Mouse (Mus musculus) gastrocnemius, postnatal 10 days (tissue): ENCODE measurements at regions not wholly inside any gene's neighbourhood (a gene's known extent, or its start where the extent isn't known, plus 50 kb on each side); places are given as distances from the start of the nearest gene placed in this dataset.

Source experiments
- DNase-seq: peaks from one replicate; pipeline ENCODE4 v3.0.0; 2021; ENCODE audit warnings: mixed read lengths

DNA sequence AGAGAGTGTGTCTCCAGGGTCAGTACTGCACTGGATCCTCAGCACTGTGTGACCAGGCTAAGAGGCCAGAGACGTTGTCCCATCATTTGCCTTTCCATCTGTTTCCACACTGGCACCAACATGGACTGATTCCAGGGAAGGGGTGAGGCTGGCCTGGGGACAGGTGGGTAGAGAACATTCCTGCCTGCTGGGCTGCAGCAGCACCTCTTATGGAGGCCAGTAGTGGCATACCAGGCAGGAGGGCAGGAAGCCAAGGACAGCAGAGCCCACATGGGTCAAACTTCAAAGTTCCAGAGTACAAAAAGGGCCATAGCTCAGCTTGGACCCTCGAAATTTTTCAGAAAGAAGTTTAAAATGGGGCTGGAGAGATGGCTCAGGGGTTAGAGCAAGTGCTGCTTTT, 115.4 kb upstream of the Ercc6l2 start:
- DNase-seq = no peak

DNA sequence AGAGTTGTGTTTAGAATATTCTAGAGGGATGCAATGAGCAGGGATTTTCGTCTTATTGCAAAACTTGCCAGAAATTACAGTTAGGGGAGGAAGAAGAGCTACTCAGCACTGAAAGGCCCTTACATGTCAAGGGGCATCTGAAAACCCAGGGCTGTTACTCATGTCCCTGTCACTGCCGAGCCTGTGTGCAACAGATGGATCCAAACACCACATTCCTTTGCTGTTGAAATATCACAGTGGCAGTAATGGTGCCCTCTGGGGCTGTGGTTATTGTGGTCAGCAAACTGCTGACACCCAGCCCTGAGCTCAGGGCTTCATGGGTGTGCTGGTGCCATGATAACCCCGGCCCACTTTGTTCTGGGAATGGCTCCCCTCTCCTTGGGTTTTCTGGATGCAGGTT, 114.3 kb upstream of the Ercc6l2 start:
- DNase-seq = no peak

DNA sequence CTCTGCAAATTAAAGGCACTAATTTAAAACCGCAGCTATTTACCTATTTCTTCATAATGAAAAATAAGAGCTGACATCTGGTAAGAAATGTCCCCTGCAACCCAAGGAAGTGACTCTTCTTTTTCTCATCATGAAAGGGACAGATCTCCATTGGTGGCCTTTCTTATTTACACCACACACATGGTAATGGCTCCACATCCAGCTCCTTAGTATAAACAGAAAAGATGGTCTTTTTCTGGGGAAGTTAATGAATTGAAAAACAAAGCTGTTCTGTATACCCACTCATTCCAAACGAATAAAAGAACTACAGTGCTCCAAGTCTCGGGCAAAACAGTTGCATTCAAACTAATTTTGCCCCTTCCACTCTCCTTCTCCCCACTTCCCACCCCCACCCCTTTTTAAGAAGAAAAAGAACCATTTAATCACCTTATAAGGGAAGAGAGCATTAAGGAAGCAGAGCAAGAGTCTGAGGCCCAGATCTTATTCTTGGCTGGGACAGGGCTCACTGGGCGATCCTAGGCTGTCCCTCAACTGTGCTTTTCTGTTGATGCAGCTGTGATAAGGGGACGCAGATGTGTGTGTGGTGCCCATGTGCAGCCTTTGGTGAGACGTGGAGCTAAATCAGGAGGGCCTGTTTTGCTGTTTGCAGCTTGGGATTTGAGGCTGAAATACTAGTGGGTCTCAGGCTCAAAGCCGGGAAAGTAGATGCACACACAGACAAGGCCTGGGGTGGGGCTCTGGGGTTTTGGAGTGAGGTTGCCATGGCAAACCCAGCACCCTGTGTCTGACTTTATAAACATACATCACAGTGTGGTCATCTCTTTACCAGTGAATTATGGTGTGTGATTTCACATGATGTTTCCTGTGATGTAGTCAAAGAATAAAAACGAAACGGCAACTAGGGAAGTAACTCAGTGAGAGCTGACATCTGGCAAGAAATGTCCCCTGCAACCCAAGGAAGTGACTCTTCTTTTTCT, 113.6 kb upstream of the Ercc6l2 start:
- no peak for DNase-seq

DNA sequence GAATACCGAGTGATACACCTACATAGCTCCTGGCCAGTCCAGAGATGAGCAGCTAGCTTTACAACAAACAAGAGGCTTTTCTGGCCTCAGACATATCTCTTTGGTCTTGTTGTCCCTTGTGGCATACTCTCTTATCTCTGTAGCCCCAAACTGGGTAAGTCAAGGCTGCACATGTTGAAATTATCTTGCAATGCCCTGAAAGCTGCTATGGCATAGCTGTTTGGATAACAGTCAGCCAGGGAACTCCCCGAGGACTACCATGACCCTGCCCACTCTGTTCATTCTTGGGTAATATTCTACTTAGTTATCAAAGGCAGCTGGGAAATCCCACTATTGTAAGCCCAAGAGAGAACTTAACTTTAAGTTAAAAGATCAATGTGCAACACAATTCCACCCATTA, 106.5 kb upstream of the Ercc6l2 start:
- DNase-seq = no peak

DNA sequence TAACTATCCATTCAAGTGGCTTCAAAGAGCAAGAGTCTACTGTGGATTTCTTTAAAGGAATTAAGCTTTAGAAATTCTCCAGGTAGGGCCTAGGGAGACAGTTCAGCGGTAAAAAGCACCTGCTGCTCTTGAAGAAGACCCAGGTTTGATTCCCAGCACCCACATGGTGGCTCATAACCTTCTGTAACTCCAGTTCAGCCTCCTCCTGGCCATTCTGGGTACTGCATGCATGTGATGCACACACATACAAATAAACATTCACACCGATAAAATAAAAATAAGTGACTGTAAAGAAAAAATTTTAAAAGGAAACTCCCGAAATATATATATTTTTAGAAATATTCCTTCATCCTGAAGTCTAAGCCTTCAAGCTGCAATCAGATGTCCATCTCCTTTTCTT, 101.9 kb upstream of the Ercc6l2 start:
- DNase-seq = no peak

DNA sequence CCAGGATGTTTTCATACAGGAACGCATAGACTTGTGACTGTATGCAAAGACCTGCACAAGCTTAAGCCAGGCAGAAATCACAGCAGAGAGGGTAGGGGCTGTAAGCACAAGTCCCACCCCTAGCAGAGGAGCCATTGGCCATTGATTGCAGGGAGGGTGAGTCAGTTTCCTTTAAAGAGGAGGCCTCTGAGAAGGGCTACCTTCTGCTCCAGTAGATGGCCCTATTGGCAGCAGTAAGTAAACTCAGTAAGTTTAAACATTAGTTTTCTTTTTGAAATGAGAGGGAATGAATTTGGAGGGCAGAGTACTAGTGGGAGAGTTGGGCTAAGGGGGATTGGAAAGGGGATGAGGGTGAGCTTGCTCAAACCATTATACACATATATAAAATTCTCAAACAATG, 98.5 kb upstream of the Ercc6l2 start:
- DNase-seq = no peak

DNA sequence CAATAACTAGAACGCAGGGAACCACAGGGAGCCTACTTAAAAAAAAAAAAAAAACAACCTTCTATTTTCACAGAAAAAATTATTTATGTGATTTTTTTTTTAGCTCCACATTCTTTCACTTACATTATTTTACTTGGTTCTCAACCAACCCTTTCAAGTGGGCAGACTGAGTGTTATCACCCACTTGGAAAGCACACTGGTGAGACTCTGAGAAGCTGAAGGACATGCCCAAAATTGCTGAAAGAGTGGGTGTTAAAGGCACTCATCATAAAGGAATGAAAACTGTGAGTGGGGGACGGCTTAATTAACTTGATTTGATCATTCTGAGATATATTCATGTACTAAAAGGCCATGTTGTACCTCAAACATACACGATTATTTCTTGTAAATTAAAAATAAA, 97.8 kb upstream of the Ercc6l2 start:
- DNase-seq = no peak

DNA sequence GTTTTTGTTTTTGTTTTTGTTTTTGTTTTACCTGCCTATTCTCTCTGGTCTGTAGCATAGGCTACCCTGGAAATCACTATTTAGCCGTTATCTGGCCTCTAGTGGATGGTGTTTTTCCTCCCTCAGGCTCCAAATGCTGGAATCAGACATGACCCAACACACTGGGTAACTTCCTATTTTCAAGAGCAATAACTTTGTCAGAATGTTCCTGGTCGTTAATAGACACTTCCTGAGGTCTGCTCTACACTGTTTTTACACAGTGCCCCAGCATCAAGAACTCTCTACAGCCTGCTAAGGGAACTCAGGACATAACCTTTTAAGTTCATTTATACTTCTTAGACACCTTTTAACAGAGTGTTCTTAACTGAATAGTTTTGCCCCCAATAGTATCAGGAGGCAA, 96.3 kb upstream of the Ercc6l2 start:
- no peak for DNase-seq

DNA sequence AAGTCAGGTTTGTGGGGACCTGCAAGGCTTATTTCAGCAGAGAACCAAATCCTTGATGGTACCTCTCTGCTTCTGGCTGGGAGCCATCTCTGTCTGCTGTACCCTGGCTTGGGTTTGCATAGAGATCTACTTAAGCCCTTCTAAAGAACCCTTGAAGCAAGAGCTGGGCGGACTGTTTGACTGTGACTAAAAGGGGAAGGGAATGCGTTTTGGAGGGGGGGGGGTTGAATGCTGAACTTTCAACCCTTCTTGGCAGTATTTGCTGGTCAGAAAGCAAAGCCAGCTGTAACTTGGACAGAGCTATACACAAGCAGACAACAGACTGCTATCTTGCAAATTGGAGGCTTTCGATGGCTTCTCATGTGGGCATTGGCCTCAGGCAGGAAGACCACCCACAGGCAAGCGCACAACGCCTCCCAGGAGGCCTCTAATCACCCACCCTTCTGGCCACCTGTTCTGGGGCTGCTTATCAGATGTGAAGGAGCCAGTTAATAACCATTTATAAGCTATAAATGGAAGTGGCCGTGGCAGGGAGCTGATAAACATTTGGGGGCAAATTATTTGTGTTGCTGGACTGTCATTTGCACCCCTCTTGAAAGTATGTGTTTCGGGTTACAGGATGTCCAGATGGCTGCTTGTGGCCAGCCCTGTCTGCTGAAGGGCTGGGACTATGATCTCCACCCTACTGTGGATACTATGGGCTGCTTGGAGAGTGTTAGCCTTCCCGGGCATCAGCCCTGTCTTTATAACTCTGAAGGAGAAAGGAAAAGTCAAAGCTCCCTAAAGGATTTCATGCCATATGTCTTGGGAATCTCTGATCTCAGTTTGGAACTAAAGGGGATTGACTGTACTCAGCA, 95.5 kb upstream of the Ercc6l2 start:
- DNase-seq = no peak

DNA sequence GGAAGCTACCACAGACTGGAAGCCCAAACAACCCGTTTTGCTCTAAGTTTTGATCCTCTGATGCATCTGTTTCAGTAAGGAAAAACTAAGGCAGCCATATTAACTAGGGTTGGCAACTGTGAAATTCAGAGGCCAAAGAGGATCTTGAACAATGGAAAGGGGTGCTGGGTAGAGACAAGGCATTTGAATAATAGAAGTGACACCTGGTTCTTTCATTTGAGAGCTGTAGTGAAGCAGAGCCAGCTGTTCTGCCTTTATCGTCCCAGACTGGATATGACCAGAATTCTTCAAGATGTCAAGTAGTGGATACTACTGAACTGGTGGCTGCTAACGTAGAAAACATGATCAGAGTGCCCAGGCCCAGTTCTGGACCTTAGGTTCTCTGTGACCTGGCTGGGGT, 94.4 kb upstream of the Ercc6l2 start:
- DNase-seq = no peak

DNA sequence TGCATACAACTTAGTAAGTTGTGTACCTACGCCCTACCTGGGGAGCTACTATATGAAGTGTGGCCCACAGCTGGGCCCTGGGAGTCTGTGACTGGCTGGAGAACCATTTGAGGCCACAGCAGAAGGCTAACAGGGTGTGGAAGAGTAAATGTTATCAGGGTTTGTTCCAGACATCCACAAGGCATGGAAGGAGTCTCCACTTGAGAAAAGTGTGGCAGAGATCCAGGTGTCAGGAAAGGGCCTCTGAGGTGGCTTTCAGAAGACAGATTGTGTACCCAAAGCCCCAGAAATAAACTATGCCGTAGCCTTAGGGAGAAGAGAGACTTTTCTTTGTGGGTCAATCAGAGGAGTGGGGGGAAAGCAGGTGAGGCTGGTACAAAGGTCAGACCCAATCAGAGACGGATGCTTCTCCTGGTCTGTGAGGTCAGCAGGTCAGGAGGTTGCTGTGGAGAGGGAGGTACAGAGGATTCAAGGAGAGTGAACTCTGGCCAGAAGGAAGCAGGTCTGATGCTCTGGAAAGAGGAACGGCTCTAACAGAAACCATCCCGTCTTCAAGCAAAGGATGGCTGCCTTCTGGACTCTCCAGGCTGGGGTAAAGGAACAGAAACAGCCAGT, 93.9 kb upstream of the Ercc6l2 start:
- no peak for DNase-seq

DNA sequence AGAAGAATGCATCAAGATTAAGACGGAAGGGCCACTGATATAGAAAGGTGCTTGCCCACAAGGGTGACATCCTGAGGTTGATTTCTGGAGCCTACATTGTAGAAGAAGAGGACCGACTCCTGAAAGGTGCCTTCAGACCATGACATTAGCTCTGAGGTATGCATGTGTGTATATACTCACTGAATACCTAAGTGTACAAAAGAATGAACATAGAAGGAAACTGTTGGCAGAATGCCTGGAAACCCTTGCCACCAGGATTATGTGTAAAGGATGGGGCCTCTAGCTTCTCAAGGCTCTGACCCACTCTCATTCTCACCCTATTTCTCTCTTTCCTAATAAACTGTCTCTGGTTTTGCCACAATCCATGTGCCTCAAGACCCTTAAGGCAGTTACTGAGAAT, 90.7 kb upstream of the Ercc6l2 start:
- no peak for DNase-seq

DNA sequence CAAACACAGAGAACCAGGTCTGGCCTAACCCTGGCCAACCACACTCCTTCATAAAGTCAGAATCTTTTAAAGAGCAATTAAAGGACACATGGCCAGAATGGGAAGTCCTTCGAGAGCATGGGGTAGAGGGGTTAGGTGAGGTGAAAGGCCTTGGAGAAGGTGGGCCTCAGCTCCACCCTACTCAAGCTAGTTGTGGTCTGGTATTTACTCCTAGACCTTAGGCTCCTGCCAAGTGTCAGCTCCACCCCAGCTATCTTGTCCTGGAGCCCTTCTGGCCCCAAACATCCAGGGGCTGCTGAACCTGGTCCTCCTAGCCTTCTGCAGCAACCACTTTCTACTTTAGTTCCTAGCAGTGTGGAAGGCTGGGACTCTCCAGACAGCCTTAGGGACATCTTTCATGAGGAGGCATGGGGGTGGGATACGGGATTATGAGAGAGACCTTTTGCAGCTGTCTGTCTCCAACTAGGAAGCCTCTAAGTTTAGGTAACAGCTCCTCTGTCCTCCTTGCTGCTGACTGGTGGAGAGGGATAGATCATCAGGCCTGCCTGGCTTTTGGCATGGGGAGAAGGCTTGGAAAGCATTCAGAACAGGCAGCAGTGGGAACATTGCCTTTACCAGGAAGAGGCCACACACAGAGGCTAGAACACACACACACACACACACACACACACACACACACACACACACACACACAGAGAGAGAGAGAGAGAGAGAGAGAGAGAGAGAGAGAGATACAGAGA, 90.0 kb upstream of the Ercc6l2 start:
- no peak for DNase-seq

DNA sequence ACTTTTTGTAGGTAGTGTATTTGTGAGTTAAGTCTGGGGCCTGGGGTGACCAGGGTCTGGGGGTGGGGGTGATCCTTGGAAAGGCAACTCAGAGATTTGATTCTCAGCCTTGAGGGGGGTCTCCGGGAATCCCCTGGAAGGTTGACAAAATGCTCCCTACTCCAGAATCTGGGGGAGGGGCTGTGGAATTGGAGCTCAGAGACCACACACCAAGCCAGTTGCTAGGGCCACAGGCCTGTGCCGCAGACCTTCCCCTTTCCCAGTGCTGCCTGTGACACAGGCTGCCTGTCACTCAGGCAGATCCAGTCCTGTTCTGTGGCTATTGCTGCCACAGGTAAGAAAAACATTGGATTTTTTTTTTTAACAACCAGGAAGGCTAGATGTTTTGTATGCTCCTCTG, 89.0 kb upstream of the Ercc6l2 start:
- no peak for DNase-seq

DNA sequence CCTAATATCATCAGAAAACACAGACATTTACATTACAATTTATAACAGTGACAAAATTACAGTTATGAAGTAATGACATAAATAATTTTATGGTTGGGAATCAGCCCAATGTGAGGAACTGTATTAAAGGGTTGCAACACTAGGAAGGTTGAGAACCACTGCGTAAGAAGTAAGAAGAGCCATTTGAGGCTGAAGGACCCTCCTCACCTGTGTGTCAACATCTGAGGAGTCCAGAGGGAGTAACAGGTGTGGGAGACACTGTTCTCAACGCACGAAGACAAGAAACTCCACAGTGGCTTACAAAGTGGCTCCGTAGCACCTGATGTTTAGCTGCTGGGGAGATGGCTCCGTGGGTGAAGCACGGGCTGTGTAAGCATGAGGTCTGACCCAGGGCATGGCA, 88.5 kb upstream of the Ercc6l2 start:
- DNase-seq = no peak

DNA sequence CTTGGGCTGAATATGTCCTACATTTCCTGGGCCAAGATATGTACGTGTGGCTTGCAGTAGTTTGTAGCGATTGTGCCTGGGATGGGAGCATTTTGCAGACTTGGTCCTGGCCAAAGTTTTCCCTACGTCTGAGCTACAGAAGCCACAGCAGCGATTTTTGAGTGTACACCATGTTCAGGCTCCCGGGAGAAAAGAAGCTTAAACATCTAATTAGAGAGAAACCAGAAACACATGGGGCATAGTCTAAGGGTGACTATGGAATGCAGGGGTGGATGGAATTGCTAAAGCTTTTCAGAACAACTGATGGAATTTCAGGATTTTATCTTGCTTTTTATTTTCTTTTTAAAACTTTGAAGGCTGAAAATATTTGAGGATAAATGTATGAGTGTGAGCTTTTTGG, 79.3 kb upstream of the Ercc6l2 start:
- DNase-seq = no peak

DNA sequence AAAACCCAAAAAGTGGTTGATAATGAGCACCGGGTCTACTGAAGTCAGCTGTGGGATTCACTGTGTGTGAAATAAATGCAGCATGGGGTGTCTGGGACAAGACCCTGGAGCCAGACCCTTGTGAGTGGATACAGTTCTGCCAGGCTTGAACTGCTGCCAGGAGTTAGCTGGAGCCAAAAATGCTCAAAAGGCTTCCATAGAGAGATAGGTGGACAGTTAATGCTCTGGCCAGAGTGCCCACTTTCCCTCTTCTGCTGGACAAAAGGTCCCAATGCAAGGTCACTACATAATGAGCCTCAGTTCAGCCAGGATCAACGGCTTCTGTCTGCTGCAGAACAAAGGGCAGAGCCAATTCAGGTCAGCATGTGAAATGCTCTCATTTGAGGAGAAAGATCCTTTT, 73.2 kb upstream of the Ercc6l2 start:
- DNase-seq = no peak

DNA sequence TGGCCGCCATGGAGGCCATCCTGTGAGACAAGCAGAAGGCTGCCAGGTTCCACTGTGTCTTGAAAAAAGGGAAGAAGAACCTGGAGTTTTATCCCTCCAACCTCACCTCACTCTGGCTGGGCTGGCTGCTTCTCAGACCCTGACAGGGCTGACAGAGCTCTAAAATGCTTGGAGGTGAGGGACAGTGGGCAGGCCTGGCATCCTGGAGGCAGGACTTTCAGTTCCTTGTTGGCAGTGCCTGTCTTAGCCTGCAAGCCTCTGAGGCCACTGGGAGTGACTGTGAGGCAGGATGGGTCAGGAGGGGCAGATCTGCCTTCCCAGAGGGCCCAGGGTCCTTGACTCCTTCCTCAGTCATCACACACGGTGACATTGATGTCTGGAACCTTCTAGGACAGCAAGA, 66.3 kb upstream of the Ercc6l2 start:
- no peak for DNase-seq

DNA sequence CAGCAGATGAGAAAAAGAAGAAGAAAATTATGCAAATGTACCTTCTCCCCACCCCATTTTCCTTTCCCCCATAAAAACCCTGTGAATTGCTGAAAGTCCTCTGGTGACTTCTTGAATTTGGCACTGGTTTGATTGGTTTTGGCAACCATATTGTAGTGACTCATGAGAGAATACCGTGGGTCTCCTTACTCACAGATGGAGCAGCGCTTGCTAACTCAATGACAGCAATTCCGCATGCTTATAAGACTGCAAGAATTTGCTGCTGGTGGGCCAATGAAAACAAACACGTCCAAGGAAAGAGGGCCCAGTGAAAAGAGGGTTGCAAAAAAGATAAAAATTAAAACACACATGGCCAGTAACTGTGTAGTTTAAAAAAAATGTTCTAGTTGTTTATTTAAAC, 65.0 kb upstream of the Ercc6l2 start:
- no peak for DNase-seq

DNA sequence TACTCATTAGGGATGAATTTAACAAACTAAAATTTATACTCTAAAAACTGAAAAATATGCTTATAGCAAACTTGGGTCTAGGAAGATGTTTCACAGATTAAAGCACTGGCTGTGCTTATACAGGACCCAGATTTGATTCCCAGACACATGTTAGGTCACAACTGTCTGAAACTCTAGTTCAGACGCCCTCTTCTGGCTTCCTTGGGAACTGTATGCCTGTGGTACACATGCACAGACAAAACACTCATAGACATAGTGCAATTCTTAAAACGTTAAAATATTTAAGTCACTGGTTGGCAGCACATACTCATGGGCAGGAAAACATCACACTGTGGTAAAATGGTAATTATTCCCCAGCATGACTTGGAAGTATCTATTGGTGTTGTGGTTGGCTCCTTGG, 63.8 kb upstream of the Ercc6l2 start:
- no peak for DNase-seq

DNA sequence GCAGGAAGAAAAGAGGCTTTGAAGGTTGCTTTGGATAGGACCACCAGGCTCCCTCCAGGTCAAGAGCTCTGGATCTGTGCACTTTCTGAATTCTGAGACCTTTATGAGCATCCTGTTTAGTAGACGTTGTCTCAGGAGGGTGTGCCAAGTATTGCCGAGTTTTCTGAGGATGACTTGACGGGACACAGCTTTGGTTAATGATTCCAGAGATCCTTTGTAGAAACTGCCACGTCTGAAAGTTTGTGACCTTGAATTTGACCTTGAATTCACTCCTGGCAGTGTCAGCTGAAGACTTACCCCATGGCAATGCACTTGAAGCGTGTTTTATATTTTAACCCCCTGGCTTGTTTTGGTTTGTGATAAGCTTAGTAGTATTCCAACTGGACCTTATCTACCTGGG, 58.0 kb upstream of the Ercc6l2 start:
- DNase-seq = no peak

DNA sequence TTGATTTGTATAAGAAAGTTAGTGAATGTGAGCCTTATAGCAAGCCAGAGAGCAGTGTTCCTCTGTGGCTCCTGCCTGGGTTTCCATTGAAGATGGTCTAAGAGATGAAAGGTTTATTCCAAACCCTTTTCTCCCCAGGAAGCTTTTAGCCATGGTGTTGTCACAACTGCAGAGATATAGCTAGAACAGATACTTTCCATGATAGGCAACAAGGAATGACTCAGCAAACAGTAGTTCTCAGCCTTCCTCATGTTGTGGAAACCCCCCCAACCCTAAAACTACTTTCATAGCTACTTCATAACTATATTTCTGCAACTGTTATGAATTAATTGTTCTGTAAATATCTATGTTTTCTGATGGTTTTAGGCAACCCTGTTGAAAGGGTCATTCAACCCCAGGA, 53.5 kb upstream of the Ercc6l2 start:
- no peak for DNase-seq
